9 mouse cellular contexts compared by ENCODE assay signal in genomic region chr9:55542366-55543325, GRCm38 (mm10). TPM values are rescaled to one million over a fixed set of nuclear protein-coding genes. Genes with fewer than 3 reads are reported as not detected.
DNase-seq lines count a peak whose midpoint lies in the region; ATAC-seq and TF ChIP-seq lines count a peak whose summit lies in the region.
"Had no signal": no experiment of that assay in that cellular context is flagged by ENCODE, and none has a peak within 500 bp of the region (broad histone marks: within the 10 kb centered on the region; RNA-seq: fewer than 3 reads in every experiment).

No protein-coding gene starts in this region.

- DNase-seq in adrenal gland, adult 2 months = peak; percentile 10
- no peak for DNase-seq in adrenal gland, adult 8-10 months
- DNase-seq in B cell, adult 2 months = peak; percentile 49 to 63
- no peak for DNase-seq in kidney, postnatal 0 days (ENCODE audit: low spot score)
- peak; percentile 4 to 26 for DNase-seq in natural killer cell, adult 2 months (ENCODE audit: low spot score in 2 of 2)
- no peak for DNase-seq in urinary bladder, postnatal 4 days (ENCODE audit: low spot score in 2 of 2)
- DNase-seq in urinary bladder, postnatal 36 days (ENCODE audit: low spot score in 2 of 2) = no peak

- H3K36me3 ChIP-seq in forebrain, embryonic 16.5 days (ENCODE audit: control insufficient read depth, insufficient read depth) = no peaks in the 10 kb centered on the region
- no peaks in the 10 kb centered on the region for H3K36me3 ChIP-seq in kidney, postnatal 0 days (ENCODE audit: insufficient read depth, low read length)

- no peak overlapping the region for H3K27ac ChIP-seq in forebrain, embryonic 16.5 days (ENCODE audit: low read length)
- no peak overlapping the region for H3K27ac ChIP-seq in kidney, postnatal 0 days
- H3K27ac ChIP-seq: macrophage had no signal

- peaks cover 43% of the 10 kb centered on the region for H3K4me1 ChIP-seq in forebrain, embryonic 16.5 days (replicated peaks; ENCODE audit: control insufficient read depth, insufficient read depth, low read length)
- peaks cover 32% of the 10 kb centered on the region for H3K4me1 ChIP-seq in kidney, postnatal 0 days (replicated peaks; ENCODE audit: insufficient read depth, low read length)

- WGBS in forebrain, embryonic 16.5 days = 2% methylated on average over 59 of the region's 59 CpGs
- WGBS in kidney, postnatal 0 days = 4% methylated on average over 57 of the region's 59 CpGs

- TF ChIP-seq CTCF in kidney, postnatal 0 days (IDR thresholded peaks at IDR 0.05; ENCODE audit: low read depth) = no peak

- peak overlapping the region; percentile 14; the same call in 1 of the 2 replicates for H3K4me3 ChIP-seq in forebrain, embryonic 16.5 days (replicated peaks; ENCODE audit: low read length)
- peak overlapping the region; percentile 24 for H3K4me3 ChIP-seq in kidney, postnatal 0 days (replicated peaks; ENCODE audit: low read depth, low read length)

- no peak for ATAC-seq in forebrain, embryonic 16.5 days
- ATAC-seq in kidney, postnatal 0 days (replicated peaks; ENCODE audit: low FRiP score, low read depth) = no peak

- 0 out of 2 replicates have a peak overlapping the region, but pooled peaks have one; percentile 1 for H3K9ac ChIP-seq in forebrain, embryonic 16.5 days (replicated peaks; ENCODE audit: low read depth, low read length)
- no peak overlapping the region for H3K9ac ChIP-seq in kidney, postnatal 0 days (ENCODE audit: low read depth, low read length)

- H3K4me2 ChIP-seq in forebrain, embryonic 16.5 days (ENCODE audit: low read length) = peak overlapping the region; percentile 80
- H3K4me2 ChIP-seq in kidney, postnatal 0 days (ENCODE audit: low read length) = peak overlapping the region; percentile 34

- peaks cover 59% of the 10 kb centered on the region for H3K27me3 ChIP-seq in forebrain, embryonic 16.5 days (replicated peaks; ENCODE audit: control insufficient read depth, insufficient read depth, low read length)
- peaks cover 82% of the 10 kb centered on the region for H3K27me3 ChIP-seq in kidney, postnatal 0 days (ENCODE audit: insufficient read depth, low read length)

- no peaks in the 10 kb centered on the region for H3K9me3 ChIP-seq in forebrain, embryonic 16.5 days (ENCODE audit: control insufficient read depth, low read length)
- no peaks in the 10 kb centered on the region for H3K9me3 ChIP-seq in kidney, postnatal 0 days (replicated peaks; ENCODE audit: low read length)

RNA-seq across cellular contexts. Expression of gene Isl2, which starts 4.2 kb away (rescaled TPM):
- not detected for total RNA-seq in adrenal gland, adult 2 months (2021)
- not detected in 2 replicates for polyA plus RNA-seq in adrenal gland, adult 2 months (2012; rRNA removed)
- total RNA-seq in adrenal gland, adult 8-10 months (2022) = not detected
- polyA plus RNA-seq in forebrain, embryonic 16.5 days (2015; fragmentation: Nextera tagmentation; extraction: Ambion mirVana) = 0.18 and 0.37 TPM in 2 replicates
- polyA plus RNA-seq in kidney, postnatal 0 days (2015; fragmentation: Nextera tagmentation; extraction: Ambion mirVana) = not detected in 2 replicates
- polyA plus RNA-seq: macrophage had no signal

RNA-seq across cellular contexts. Expression of gene Etfa, which starts 30.6 kb away (rescaled TPM):
- total RNA-seq in adrenal gland, adult 2 months (2021) = 100 to 1,000 TPM; 394 to 566 TPM
- polyA plus RNA-seq in adrenal gland, adult 2 months (2012; rRNA removed) = 82.0 and 95.3 TPM in 2 replicates
- total RNA-seq in adrenal gland, adult 8-10 months (2022) = 100 to 1,000 TPM; 214 to 386 (median 325) TPM
- polyA plus RNA-seq in forebrain, embryonic 16.5 days (2015; fragmentation: Nextera tagmentation; extraction: Ambion mirVana) = 87.3 and 93.0 TPM in 2 replicates
- 372 and 395 TPM in 2 replicates for polyA plus RNA-seq in kidney, postnatal 0 days (2015; fragmentation: Nextera tagmentation; extraction: Ambion mirVana)

Comparison
In these comparisons a context has a peak if more than half of its experiments do, and no peak if none do; other contexts are left out.
1. DNase-seq: peak in adrenal gland, adult 2 months (single experiment), B cell, adult 2 months (2 of 2) and natural killer cell, adult 2 months (2 of 2); none in adrenal gland, adult 8-10 months (single experiment), kidney, postnatal 0 days (single experiment), urinary bladder, postnatal 4 days (0 of 2) and urinary bladder, postnatal 36 days (0 of 2).